Mouse (Mus musculus) midbrain, embryonic 12.5 days (tissue): Measurements from ENCODE around the gene Serpina3b. TPM values are rescaled to one million over a fixed set of nuclear protein-coding genes. Genes with fewer than 3 reads are reported as not detected.
"Not testable (repeated sequence)": the region's sequence is repeated elsewhere in the genome, so short reads cannot be mapped to it uniquely, and the experiment has no call there.

ENCODE experiments used
- ATAC-seq: fragments of 200-750 bp; cut with Nextera tagmentation; 2 replicates; pipeline ENCODE4 v1.8.0; 2017; ENCODE audit warnings: low read depth, moderate TSS enrichment, moderate library complexity; ENCODE audit not compliant: low FRiP score
- H3K27ac ChIP-seq: fragments of 300-500 bp; sonication (generic); replicated peaks from 2 replicates; pipeline ENCODE4 v1.5.1; 2016; ENCODE audit warnings: mild to moderate bottlenecking
- H3K27me3 ChIP-seq: fragments of 300-500 bp; sonication (generic); 2 replicates; pipeline ENCODE4 v1.6.1; 2016; ENCODE audit warnings: mild to moderate bottlenecking
- H3K36me3 ChIP-seq: fragments of 300-500 bp; sonication (generic); 2 replicates; pipeline ENCODE4 v1.6.1; 2016
- H3K4me1 ChIP-seq: fragments of 300-500 bp; sonication (generic); 2 replicates; pipeline ENCODE4 v1.6.1; 2016
- H3K4me2 ChIP-seq: fragments of 300-500 bp; sonication (generic); replicated peaks from 2 replicates; pipeline ENCODE4 v1.6.1; 2016; ENCODE audit warnings: mild to moderate bottlenecking, moderate library complexity
- H3K4me3 ChIP-seq: fragments of 300-500 bp; sonication (generic); 2 replicates; pipeline ENCODE4 v1.5.1; 2016; ENCODE audit warnings: mild to moderate bottlenecking
- H3K9ac ChIP-seq: fragments of 300-500 bp; sonication (generic); replicated peaks from 2 replicates; pipeline ENCODE4 v1.6.1; 2016; ENCODE audit warnings: mild to moderate bottlenecking, moderate library complexity
- H3K9me3 ChIP-seq: fragments of 300-500 bp; sonication (generic); 2 replicates; pipeline ENCODE4 v1.6.1; 2016; ENCODE audit warnings: mild to moderate bottlenecking
- WGBS: fragments of 180-500 bp; shearing (Covaris S2); methylation state at CpG from one replicate; pipeline ENCODE4 v1.1.7; 2016; 5-methylcytosine and 5-hydroxymethylcytosine counted together
- polyA plus RNA-seq: library from polyadenylated mRNA; unstranded; fragments of >200 nt; fragmentation: Nextera tagmentation; extraction: Ambion mirVana; gene quantifications from 2 replicates; pipeline ENCODE4 v1.2.1, GENCODE M21; 2016

The Serpina3b gene
- not detected in 2 replicates for polyA plus RNA-seq

DNA sequence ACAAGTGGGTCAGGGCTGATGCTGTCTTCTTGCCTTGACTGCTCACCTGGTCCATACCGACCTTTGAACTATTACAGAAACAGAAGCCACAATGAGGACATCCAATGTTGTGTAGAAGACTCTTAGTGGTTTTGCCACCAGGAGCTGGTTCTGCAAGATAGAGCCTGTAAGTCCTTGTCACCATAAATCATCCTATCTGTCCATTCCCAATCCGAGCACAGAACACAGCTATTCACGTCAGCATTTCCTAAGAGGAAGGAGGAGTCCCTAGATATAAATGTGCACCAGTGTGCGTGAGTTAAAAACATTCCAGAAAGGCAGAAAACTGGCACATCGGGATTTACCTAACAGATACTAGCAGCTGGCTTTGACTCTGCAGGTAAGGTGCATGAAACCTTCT is at the start of gene Serpina3b:
Serpina3b (plus strand) TSS at position 301 of the 400 bp plus-strand sequence.
- ATAC-seq, result no peak
- H3K36me3 ChIP-seq, result no peaks in the 10 kb centered on the region
- no peaks in the 10 kb centered on the region for H3K4me1 ChIP-seq
- no peak within 1 kb of the TSS for H3K4me3 ChIP-seq
- H3K9ac ChIP-seq, result no peak within 1 kb of the TSS
- WGBS, result 88% methylated on average over 5 of the region's 5 CpGs
- no peaks in the 10 kb centered on the region for H3K9me3 ChIP-seq
- no peaks in the 10 kb centered on the region for H3K27me3 ChIP-seq
- no peak within 1 kb of the TSS for H3K4me2 ChIP-seq
- no peak within 1 kb of the TSS for H3K27ac ChIP-seq

DNA sequence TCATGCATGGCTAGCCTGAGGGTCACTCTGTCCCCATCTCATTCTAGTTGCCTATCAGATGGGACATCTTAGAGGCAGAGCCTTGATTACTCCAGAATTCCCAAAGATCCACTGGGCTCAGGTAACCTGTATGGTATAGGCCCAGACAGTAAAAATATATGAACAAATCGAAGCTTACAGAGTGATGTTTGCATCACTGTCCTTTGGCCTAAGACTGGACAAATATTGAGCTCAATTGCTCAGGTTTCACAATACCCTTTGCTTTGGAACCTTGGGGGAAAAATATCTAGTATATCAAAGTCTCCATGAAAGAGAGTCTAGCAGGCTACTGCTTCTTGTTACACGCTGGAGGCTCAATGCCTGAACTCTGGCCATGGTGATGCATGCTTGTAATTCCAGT is 37.7 kb upstream of the Serpina3b start:
- no peaks in the 10 kb centered on the region for H3K4me1 ChIP-seq
- H3K36me3 ChIP-seq, result no peaks in the 10 kb centered on the region
- WGBS, result 79% methylated on average over 2 of the region's 2 CpGs
- no peak overlapping the region for H3K4me2 ChIP-seq
- no peak overlapping the region for H3K4me3 ChIP-seq
- H3K9me3 ChIP-seq, result no peaks in the 10 kb centered on the region
- no peak overlapping the region for H3K9ac ChIP-seq
- H3K27ac ChIP-seq, result no peak overlapping the region
- H3K27me3 ChIP-seq, result no peaks in the 10 kb centered on the region
- no peak for ATAC-seq

DNA sequence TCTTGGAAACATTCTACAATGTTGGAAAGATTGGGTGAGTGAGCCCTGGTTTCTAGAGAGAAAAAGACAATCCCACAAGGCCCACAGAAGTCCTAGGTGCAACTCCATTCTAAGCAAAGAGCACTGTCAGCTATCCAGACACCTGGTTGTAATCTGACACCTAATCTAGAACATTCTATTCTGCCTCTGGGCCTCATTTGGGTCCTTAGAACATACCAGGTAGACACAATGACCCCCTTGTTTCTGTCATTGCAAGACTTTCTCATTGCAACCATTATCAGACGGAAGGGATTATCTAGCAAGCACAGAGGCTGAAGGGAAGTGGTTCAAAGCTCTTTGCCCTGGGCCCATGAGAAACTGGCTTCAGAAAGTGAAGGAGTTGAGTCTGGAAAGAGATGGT is 36.5 kb upstream of the Serpina3b start:
- Histone ChIP-seq H3K9me3 (no peaks in the 10 kb centered on the region), H3K4me1 (no peaks in the 10 kb centered on the region), H3K9ac (no peak overlapping the region), H3K4me2 (no peak overlapping the region), H3K4me3 (no peak overlapping the region), H3K27me3 (no peaks in the 10 kb centered on the region), H3K27ac (no peak overlapping the region), H3K36me3 (no peaks in the 10 kb centered on the region)
- no peak for ATAC-seq
- 92% methylated on average over 1 of the region's 1 CpGs for WGBS

DNA sequence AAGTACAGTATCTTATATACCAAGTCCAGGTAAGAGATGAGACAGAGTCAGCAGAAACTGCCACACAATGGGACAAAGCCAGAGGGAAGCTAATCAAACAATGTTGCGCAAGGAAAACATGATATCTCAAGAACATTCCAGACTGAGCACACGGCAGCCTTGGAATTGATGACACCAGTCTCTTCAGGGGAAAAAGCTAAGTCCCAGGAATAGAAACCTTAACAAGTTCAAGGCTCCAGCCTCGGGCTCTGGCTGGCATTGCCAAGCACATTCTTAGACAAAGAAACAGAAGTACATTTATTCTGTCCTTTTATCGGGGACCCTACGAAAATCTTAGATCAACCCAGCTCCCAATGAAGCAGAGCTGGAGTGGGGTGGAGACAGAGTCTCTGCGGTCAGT is 27.0 kb upstream of the Serpina3b start, which contains the start of gene Serpina5:
Serpina5 (plus strand) TSS at position 346 of the 400 bp plus-strand sequence.
- Histone ChIP-seq H3K9ac (no peak within 1 kb of the TSS), H3K36me3 (no peaks in the 10 kb centered on the region), H3K4me3 (no peak within 1 kb of the TSS), H3K27ac (no peak within 1 kb of the TSS), H3K27me3 (no peaks in the 10 kb centered on the region), H3K4me2 (no peak within 1 kb of the TSS), H3K9me3 (no peaks in the 10 kb centered on the region), H3K4me1 (no peaks in the 10 kb centered on the region)
- WGBS, result 86% methylated on average over 6 of the region's 6 CpGs
- no peak for ATAC-seq

DNA sequence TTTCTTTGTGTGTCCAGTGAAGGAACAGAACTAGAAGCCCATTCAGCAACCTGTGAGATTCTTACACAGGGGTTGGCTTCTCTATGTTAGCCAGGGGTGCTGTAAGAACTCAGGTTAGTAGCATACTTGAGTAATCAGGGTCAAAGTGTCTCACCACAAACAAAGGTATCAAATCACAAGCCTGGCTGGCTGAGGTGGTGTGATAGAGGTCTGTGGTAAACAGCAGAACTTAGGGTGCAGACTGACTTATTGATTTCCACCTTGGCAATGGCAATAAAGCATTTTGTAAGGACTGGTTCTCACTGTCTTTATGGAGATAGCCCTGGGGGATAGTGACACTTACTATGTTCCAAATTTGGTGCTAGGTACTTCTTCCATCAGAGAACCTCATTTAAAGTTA is 21.9 kb upstream of the Serpina3b start:
- no peaks in the 10 kb centered on the region for H3K9me3 ChIP-seq
- no peak overlapping the region for H3K4me2 ChIP-seq
- H3K27me3 ChIP-seq, result no peaks in the 10 kb centered on the region
- H3K4me1 ChIP-seq, result no peaks in the 10 kb centered on the region
- H3K27ac ChIP-seq, result no peak overlapping the region
- H3K36me3 ChIP-seq, result no peaks in the 10 kb centered on the region
- no peak for ATAC-seq
- no peak overlapping the region for H3K4me3 ChIP-seq
- H3K9ac ChIP-seq, result no peak overlapping the region

DNA sequence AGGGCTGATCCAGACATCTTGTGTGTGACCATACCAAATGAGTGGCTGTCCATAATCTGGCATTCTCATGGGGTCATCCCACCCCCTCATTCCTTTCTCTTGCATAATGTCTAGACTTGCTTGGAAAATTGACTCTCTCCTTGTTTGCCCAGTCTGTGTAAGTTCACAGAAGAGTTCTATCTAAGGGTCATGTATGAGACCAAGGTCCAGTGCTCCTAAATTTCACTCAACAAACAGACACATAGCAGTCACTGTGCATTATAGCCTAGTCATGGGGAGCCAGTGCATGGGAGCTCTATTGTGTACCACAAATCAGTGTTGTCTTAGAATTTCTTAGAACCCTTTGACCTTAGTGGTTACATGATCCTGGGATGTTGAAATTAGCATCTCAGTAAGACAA is 20.9 kb upstream of the Serpina3b start:
- no peaks in the 10 kb centered on the region for H3K9me3 ChIP-seq
- no peak overlapping the region for H3K4me3 ChIP-seq
- no peak overlapping the region for H3K9ac ChIP-seq
- H3K36me3 ChIP-seq, result no peaks in the 10 kb centered on the region
- ATAC-seq, result no peak
- no peaks in the 10 kb centered on the region for H3K4me1 ChIP-seq
- no peak overlapping the region for H3K27ac ChIP-seq
- no peaks in the 10 kb centered on the region for H3K27me3 ChIP-seq
- no peak overlapping the region for H3K4me2 ChIP-seq

DNA sequence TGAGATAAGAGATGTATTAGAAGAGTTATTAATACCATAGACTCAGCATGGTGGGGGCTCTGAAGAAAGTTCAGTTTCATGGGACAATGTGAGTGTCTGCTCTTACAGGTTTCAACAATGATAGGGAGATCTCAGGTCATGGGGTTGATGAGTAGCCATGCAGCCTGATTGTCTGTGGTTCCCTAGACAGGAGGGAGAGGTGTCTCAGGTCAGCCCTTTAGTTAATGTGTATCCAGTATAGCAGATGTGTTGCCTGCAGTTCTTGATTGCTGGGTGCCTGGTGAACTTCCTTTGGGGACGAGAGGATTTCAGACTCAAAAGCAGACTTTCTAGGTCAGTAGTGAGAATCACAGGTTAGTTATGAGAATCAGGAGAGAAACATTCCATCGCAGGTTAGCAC is 19.3 kb upstream of the Serpina3b start:
- no peak overlapping the region for H3K4me2 ChIP-seq
- no peak overlapping the region for H3K9ac ChIP-seq
- WGBS, result 88% methylated on average over 2 of the region's 2 CpGs
- H3K9me3 ChIP-seq, result no peaks in the 10 kb centered on the region
- no peak for ATAC-seq
- H3K4me3 ChIP-seq, result no peak overlapping the region
- H3K27me3 ChIP-seq, result no peaks in the 10 kb centered on the region
- no peaks in the 10 kb centered on the region for H3K36me3 ChIP-seq
- no peaks in the 10 kb centered on the region for H3K4me1 ChIP-seq
- no peak overlapping the region for H3K27ac ChIP-seq

DNA sequence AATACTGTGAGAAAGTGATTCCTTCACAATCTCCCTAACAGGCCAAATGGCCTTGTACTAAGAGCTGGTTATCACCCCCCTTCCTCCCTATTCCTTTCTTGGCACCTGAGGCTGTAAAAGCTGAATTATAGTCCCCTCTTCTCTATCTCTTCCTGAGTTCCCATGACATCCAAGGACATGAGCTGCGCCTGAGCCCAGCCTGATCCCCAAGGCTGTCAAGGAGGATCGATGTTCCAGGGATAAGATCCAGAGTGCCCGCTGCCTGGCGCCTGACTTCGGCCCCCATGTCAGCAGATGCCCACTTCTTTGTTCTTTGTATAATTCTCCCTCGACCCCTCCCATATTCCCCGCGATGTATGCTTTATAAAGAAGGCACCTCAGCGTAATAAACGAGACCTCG is 15.5 kb upstream of the Serpina3b start, which contains the start of gene Serpina3a:
Serpina3a (plus strand) TSS at position 392 of the 400 bp plus-strand sequence.
- not testable (repeated sequence) for H3K27me3 ChIP-seq, H3K36me3 ChIP-seq, H3K4me3 ChIP-seq, H3K4me2 ChIP-seq, H3K4me1 ChIP-seq, H3K9me3 ChIP-seq, H3K9ac ChIP-seq, ATAC-seq, H3K27ac ChIP-seq
- 89% methylated on average over 11 of the region's 11 CpGs for WGBS

DNA sequence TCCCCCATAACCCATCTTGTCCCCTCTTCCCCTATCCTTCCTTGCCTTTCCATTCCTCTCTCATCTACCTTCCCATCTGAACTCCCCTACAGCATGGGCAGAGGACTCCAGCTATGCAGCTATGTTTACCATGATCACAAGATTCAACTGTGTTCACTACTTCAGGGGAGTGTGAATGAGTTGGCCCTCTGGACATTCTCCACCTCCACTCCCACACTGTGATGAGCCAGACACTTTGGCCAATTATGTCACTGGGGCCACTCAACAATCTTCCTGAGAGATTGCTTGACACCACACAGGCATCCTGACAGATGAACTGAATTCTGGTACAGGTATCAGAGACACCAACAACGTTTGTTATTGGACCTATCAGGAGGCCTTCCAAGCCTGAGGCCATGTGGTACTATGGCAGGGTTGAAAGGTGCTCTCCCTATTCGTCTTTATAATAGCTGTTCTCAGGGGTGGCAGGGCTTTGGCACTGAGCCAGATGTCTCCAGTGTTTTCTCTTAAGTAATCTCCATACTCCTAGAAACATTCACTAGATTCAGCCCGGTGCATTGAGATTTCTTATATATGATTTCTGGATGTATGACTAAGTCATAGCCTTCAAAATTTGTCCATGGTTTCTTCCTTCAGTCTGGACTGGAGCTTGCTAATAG is 12.7 kb upstream of the Serpina3b start:
- H3K9ac ChIP-seq, result no peak overlapping the region
- no peaks in the 10 kb centered on the region for H3K27me3 ChIP-seq
- no peak for ATAC-seq
- WGBS, result 65% methylated on average over 3 of the region's 3 CpGs
- H3K4me1 ChIP-seq, result no peaks in the 10 kb centered on the region
- H3K27ac ChIP-seq, result no peak overlapping the region
- H3K9me3 ChIP-seq, result no peaks in the 10 kb centered on the region
- H3K4me2 ChIP-seq, result no peak overlapping the region
- no peaks in the 10 kb centered on the region for H3K36me3 ChIP-seq
- no peak overlapping the region for H3K4me3 ChIP-seq

DNA sequence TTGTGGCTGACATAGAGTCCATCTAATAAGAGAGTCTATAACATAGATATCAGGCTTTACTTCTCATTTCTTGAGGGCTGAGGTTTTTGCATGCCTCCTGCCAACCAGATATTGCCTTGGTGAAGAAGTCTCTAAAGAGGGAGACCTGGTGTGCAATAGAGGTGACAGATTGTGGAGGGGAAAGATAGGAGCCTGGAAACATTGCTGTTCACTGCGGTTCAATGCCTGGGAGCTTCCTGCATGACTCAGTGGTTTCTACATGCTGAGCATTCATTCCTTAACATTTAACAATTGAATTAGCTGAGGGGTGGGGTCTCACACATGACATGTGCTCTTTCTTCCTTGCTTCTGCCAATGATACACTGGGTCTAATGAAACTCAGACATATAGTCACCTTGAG is 4.7 kb upstream of the Serpina3b start:
- 92% methylated on average over 1 of the region's 1 CpGs for WGBS
- no peak for ATAC-seq

DNA sequence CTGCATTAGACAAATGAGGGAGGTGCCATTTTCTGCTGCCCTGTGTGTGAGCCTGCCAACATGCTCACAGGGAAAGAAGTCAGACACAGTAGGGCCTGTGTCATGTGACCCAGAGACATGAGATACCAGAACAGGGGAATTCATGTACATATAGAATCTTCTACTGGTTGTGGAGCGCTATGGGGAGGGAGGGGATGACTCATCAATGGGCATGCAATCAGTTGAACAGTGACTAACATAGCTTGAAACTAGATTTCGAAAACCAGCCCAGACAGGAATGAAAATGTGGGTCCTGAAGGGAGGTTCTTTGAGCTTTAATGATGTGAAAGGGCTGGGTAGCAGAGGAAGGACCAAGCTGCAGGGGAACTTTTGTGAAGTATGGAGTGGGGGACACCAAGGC is 3.8 kb upstream of the Serpina3b start:
- no peak overlapping the region for H3K27ac ChIP-seq
- no peak overlapping the region for H3K4me2 ChIP-seq
- no peak overlapping the region for H3K9ac ChIP-seq
- H3K36me3 ChIP-seq, result no peaks in the 10 kb centered on the region
- no peaks in the 10 kb centered on the region for H3K4me1 ChIP-seq
- no peaks in the 10 kb centered on the region for H3K9me3 ChIP-seq
- H3K4me3 ChIP-seq, result no peak overlapping the region
- WGBS, result 76% methylated on average over 2 of the region's 2 CpGs
- ATAC-seq, result no peak
- no peaks in the 10 kb centered on the region for H3K27me3 ChIP-seq

More for the DNA sequence above, 4.7 kb upstream of the Serpina3b start:
- no peaks in the 10 kb centered on the region for H3K27me3 ChIP-seq
- no peak overlapping the region for H3K27ac ChIP-seq
- H3K4me3 ChIP-seq, result no peak overlapping the region
- no peak overlapping the region for H3K4me2 ChIP-seq
- no peak overlapping the region for H3K9ac ChIP-seq
- H3K36me3 ChIP-seq, result no peaks in the 10 kb centered on the region
- H3K4me1 ChIP-seq, result no peaks in the 10 kb centered on the region
- H3K9me3 ChIP-seq, result no peaks in the 10 kb centered on the region

DNA sequence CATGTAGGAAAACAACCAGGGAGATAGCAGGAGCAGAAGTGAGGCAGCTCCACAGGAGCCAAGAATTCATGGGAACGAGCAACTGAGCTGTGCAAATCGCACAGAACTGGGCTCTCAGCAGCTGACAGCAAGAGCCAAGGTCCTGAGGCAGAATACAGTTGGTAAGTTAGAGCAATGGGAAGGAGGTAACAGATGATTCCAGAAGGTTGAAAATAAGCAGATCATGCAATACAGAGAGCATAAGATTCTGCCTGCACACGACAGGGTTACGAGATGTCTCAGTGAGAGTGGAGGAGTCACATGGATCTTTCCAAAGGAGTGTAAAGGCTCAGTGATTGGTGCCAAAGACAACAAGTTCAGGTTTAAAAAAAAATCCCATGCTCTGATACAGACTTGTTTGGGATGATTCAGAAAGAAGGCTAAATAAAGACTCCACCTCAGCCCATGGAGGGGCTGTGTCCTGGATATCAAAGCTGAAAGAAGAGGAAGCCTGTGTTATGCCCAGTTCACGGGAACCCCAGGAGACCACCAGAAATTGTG is 2.7 kb upstream of the Serpina3b start:
- H3K27ac ChIP-seq, result no peak overlapping the region
- no peak overlapping the region for H3K9ac ChIP-seq
- no peaks in the 10 kb centered on the region for H3K36me3 ChIP-seq
- no peaks in the 10 kb centered on the region for H3K27me3 ChIP-seq
- WGBS, result 88% methylated on average over 5 of the region's 5 CpGs
- ATAC-seq, result no peak
- no peak overlapping the region for H3K4me3 ChIP-seq
- no peak overlapping the region for H3K4me2 ChIP-seq
- no peaks in the 10 kb centered on the region for H3K9me3 ChIP-seq
- H3K4me1 ChIP-seq, result no peaks in the 10 kb centered on the region

DNA sequence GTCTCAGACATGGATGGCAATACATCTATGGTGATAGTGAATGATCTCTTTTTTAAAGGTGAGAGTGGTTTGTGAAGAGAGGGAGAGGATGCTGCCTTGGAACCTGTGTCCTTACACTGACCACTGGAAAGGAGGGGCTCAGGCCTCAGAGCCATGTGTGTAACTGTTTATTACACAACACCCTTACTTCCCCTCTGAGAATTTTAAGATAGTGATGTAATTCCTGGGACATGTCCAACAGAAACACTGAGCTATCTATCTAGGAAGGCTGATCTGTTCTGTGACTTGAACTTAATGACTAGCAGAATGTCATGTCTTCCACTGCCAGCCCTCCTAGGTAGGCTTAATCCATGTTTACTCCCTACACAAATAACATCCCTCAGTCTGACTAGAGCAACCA is 3.2 kb downstream of the Serpina3b start:
- no peak overlapping the region for H3K4me2 ChIP-seq
- H3K36me3 ChIP-seq, result no peaks in the 10 kb centered on the region
- H3K9ac ChIP-seq, result no peak overlapping the region
- no peaks in the 10 kb centered on the region for H3K9me3 ChIP-seq
- H3K4me1 ChIP-seq, result no peaks in the 10 kb centered on the region
- no peaks in the 10 kb centered on the region for H3K27me3 ChIP-seq
- ATAC-seq, result no peak
- H3K27ac ChIP-seq, result no peak overlapping the region
- no peak overlapping the region for H3K4me3 ChIP-seq
